Mouse (Mus musculus) limb, embryonic 14.5 days (tissue): Measurements from ENCODE around the gene Col4a3bp. TPM values are rescaled to one million over a fixed set of nuclear protein-coding genes. Genes with fewer than 3 reads are reported as not detected.

Experiments used
- ATAC-seq: fragments of 200-750 bp; cut with Nextera tagmentation; 2 replicates; pipeline ENCODE4 v1.8.0; 2017; ENCODE audit warnings: low read depth, moderate number of reproducible peaks, moderate TSS enrichment; ENCODE audit not compliant: low FRiP score
- DNase-seq: peaks from one replicate; pipeline ENCODE4 v3.0.0-alpha.2; 2015; ENCODE audit warnings: low spot score
- H3K27ac ChIP-seq: fragments of 300-500 bp; sonication (generic); replicated peaks from 2 replicates; pipeline ENCODE4 v1.5.1; 2014; ENCODE audit warnings: low read depth, mild to moderate bottlenecking, low read length, moderate library complexity, mixed read lengths
- H3K27me3 ChIP-seq: fragments of 300-500 bp; sonication (generic); 2 replicates; pipeline ENCODE4 v1.6.1; 2014; ENCODE audit warnings: low read length, mixed read lengths; ENCODE audit not compliant: control insufficient read depth, insufficient read depth
- H3K36me3 ChIP-seq: fragments of 300-500 bp; sonication (generic); 2 replicates; pipeline ENCODE4 v1.6.1; 2014; ENCODE audit warnings: mild to moderate bottlenecking, low read length, moderate library complexity, mixed read lengths; ENCODE audit not compliant: control insufficient read depth, insufficient read depth
- H3K4me1 ChIP-seq: fragments of 300-500 bp; sonication (generic); 2 replicates; pipeline ENCODE4 v1.6.1; 2014; ENCODE audit warnings: antibody characterized with exemption, low read length, mixed read lengths; ENCODE audit not compliant: control insufficient read depth, insufficient read depth
- H3K4me2 ChIP-seq: fragments of 300-500 bp; sonication (generic); replicated peaks from 2 replicates; pipeline ENCODE4 v1.6.1; 2014; ENCODE audit warnings: low read depth, mild to moderate bottlenecking, low read length, moderate library complexity; ENCODE audit not compliant: severe bottlenecking
- H3K4me3 ChIP-seq: fragments of 300-500 bp; sonication (generic); replicated peaks from 2 replicates; pipeline ENCODE4 v1.5.1; 2014; ENCODE audit warnings: low read length
- H3K9ac ChIP-seq: fragments of 300-500 bp; sonication (generic); 2 replicates; pipeline ENCODE4 v1.6.1; 2014; ENCODE audit warnings: mild to moderate bottlenecking, low read depth, low read length, moderate library complexity; ENCODE audit not compliant: severe bottlenecking
- H3K9me3 ChIP-seq: fragments of 300-500 bp; sonication (generic); 2 replicates; pipeline ENCODE4 v1.6.1; 2016; ENCODE audit warnings: low read length; ENCODE audit not compliant: control insufficient read depth
- POLR2A ChIP-seq: fragments of 200-500 bp; IDR thresholded peaks from 2 replicates; pipeline ENCODE4 v1.8.0; 2012; ENCODE audit warnings: inconsistent platforms, mild to moderate bottlenecking, moderate library complexity, borderline replicate concordance; ENCODE audit not compliant: insufficient read depth, insufficient read length; ENCODE audit errors: extremely low read depth
- WGBS: fragments of 180-500 bp; shearing (Covaris S2); extraction: QIAGEN DNeasy Blood & Tissue Kit; methylation state at CpG from one replicate; pipeline ENCODE4 v1.1.7; 2014; 5-methylcytosine and 5-hydroxymethylcytosine counted together
- polyA plus RNA-seq, 2 experiments: library from polyadenylated mRNA; depleted of rRNA in 1 of 2; stranded (reverse) in 1 of 2; unstranded in 1 of 2; fragments of >200 nt; fragmentation: Nextera tagmentation in 1 of 2; extraction: Ambion mirVana in 1 of 2; gene quantifications; 2 replicates each; pipeline versions ENCODE4 v1.2.1 to v1.2.3; 2012 to 2014

Col4a3bp gene
- polyA plus RNA-seq, 2 experiments, result 10.4 to 19.8 TPM

DNA sequence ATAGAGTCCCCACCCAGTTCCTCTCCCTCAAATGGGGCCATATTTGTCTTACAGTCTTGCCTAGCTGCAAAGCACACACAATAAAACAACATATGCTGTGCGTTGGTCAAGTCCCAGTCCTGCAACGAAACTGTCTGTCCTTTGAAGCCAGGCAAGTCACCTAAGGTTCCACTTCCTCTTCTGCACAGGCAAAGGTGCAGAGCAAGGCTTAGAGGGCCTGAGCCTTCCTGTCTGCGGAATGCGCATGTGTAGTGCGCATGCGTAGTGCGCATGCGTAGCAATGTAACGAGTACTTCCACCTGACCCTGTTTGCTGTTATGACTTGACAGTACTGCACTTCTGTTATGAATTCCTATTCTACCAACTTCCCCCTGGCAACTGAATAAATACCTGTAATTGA lies 26.2 kb upstream of the Col4a3bp start:
- Histone ChIP-seq H3K27ac (no peak overlapping the region), H3K4me1 (0 out of 2 replicates have a peak, but pooled peaks cover 2% of the 10 kb centered on the region), H3K27me3 (no peaks in the 10 kb centered on the region), H3K4me2 (no peak overlapping the region), H3K36me3 (peaks cover 3% of the 10 kb centered on the region; the same call in 1 of the 2 replicates), H3K9me3 (no peaks in the 10 kb centered on the region), H3K9ac (no peak overlapping the region), H3K4me3 (no peak overlapping the region)
- 81% methylated on average over 9 of the region's 9 CpGs for WGBS
- no peak for TF ChIP-seq POLR2A
- DNase-seq (no peak), ATAC-seq (no peak)

GRCm38 (mm10) chr13:96517335-96517734 lies 25.1 kb upstream of the Col4a3bp start:
- H3K4me2 ChIP-seq, result no peak overlapping the region
- DNase-seq, result no peak
- ATAC-seq, result no peak
- H3K27me3 ChIP-seq, result no peaks in the 10 kb centered on the region
- peaks cover 3% of the 10 kb centered on the region; the same call in 1 of the 2 replicates for H3K36me3 ChIP-seq
- H3K9me3 ChIP-seq, result no peaks in the 10 kb centered on the region
- 95% methylated on average over 2 of the region's 2 CpGs for WGBS
- H3K9ac ChIP-seq, result no peak overlapping the region
- no peak for TF ChIP-seq POLR2A
- no peaks in the 10 kb centered on the region for H3K4me1 ChIP-seq
- H3K4me3 ChIP-seq, result no peak overlapping the region
- no peak overlapping the region for H3K27ac ChIP-seq

DNA sequence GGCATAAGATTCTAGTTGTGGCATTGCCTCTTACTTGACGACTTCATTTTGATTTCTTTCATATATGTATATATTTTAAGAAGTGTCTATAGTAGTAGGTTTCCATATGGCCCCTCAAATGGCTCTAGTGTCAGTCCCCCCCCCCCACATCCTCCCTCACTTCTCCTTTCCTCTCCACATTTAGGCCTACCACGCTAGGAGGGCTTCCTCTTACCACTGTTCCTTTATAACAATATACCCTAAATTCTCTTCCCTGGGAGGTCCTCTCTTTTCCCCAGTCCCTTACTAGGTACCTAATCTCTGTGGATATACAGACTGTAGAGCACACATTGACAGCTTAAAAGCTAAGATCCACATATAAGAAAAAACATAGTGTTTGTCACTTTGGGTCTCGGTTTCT lies 21.1 kb upstream of the Col4a3bp start:
- no peak overlapping the region for H3K27ac ChIP-seq
- 90% methylated on average over 3 of the region's 3 CpGs for WGBS
- H3K4me3 ChIP-seq, result no peak overlapping the region
- no peak overlapping the region for H3K9ac ChIP-seq
- no peaks in the 10 kb centered on the region for H3K4me1 ChIP-seq
- no peaks in the 10 kb centered on the region for H3K27me3 ChIP-seq
- TF ChIP-seq POLR2A, result no peak
- H3K36me3 ChIP-seq, result peaks cover 3% of the 10 kb centered on the region; the same call in 1 of the 2 replicates
- DNase-seq (no peak), ATAC-seq (no peak)
- H3K4me2 ChIP-seq, result no peak overlapping the region
- no peaks in the 10 kb centered on the region for H3K9me3 ChIP-seq

- no peaks in the 10 kb centered on the region for H3K9me3 ChIP-seq
- no peak for TF ChIP-seq POLR2A
- H3K4me3 ChIP-seq, result no peak overlapping the region
- H3K27ac ChIP-seq, result no peak overlapping the region
- WGBS, result 93% methylated on average over 3 of the region's 3 CpGs
- ATAC-seq (no peak), DNase-seq (no peak)
- H3K9ac ChIP-seq, result no peak overlapping the region
- no peak overlapping the region for H3K4me2 ChIP-seq
- H3K27me3 ChIP-seq, result no peaks in the 10 kb centered on the region
- no peaks in the 10 kb centered on the region for H3K4me1 ChIP-seq
- H3K36me3 ChIP-seq, result no peaks in the 10 kb centered on the region
Observed at GRCm38 (mm10) chr13:96527022-96527421, 15.4 kb upstream of the Col4a3bp start.

DNA sequence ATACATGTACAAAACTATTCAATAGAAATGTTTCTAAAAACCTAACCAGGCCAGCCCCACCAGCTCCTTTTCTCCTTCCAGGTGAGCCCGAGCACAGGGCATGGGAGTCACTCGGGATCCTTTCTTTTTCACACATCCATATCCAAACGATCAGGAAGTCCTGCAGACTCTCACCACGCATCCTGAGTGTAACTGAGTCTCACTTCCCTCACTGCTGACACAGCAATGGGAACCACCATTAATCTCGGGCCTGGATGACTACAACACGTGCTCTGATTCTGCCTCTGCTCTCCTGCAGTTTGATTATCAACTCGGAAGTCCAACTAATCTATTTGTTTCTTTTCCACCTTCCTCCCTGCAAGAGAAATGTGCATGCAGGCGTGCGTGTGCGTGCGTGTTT lies 14.6 kb upstream of the Col4a3bp start:
- DNase-seq (no peak), ATAC-seq (no peak)
- Histone ChIP-seq H3K36me3 (no peaks in the 10 kb centered on the region), H3K4me2 (no peak overlapping the region), H3K27me3 (no peaks in the 10 kb centered on the region), H3K4me1 (no peaks in the 10 kb centered on the region), H3K27ac (no peak overlapping the region), H3K4me3 (no peak overlapping the region), H3K9ac (no peak overlapping the region), H3K9me3 (no peaks in the 10 kb centered on the region)
- 89% methylated on average over 11 of the region's 11 CpGs for WGBS
- TF ChIP-seq POLR2A, result no peak

DNA sequence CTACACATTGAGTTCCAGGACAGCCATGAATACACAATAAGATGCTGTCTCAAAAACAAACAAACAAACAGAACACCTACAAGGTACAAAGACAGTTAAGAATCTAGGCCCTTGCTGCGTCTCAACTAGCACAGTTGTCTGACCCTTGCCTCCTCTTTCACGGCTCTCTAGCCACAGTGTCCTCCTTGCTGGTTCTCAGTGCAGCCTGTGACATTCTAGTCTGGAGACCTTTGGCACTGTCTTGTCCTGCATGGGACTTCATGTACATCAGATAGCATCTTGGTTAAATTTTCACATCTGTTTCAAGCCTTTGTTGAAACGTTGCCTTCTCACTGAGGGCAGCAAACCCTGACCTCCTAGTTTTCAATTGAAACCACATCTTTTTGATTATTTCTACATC lies 13.6 kb upstream of the Col4a3bp start:
- 85% methylated on average over 3 of the region's 3 CpGs for WGBS
- Histone ChIP-seq H3K4me3 (no peak overlapping the region), H3K27me3 (no peaks in the 10 kb centered on the region), H3K9me3 (no peaks in the 10 kb centered on the region), H3K36me3 (no peaks in the 10 kb centered on the region), H3K4me1 (0 out of 2 replicates have a peak, but pooled peaks cover 2% of the 10 kb centered on the region), H3K4me2 (no peak overlapping the region), H3K27ac (no peak overlapping the region), H3K9ac (no peak overlapping the region)
- TF ChIP-seq POLR2A, result no peak
- no peak for DNase-seq
- no peak for ATAC-seq
